Comparison of ENCODE assay signal across 8 mouse cellular contexts in the genomic region with DNA sequence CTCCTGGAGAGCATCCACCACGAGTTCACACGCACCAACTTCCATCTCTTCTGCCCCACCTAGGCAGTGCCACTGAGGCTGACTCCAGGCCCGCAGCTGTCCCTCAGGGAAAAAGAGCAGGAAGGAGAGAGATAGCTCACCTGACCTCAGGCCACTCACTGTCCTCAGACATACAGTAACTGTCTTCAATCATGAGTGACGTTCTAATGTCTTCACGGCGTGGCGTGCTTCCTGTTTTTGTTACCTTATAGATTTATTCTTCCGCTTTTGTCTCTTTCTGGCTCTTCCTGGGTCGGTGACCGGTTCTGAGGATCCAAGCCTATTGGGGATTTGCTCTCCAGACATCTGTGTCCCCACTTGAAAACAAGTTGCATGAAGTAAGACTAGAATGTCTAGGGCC. TPM values are rescaled to one million over a fixed set of nuclear protein-coding genes. Genes with fewer than 3 reads are reported as not detected.
A peak's percentile ranks its signal among the peaks of the same experiment; 100 is the strongest.
DNase-seq lines count a peak whose midpoint lies in the region; ATAC-seq and TF ChIP-seq lines count a peak whose summit lies in the region.

No protein-coding gene starts in this region.

- no peak overlapping the region for H3K9ac ChIP-seq in lung, postnatal 0 days (replicated peaks; ENCODE audit: low read depth)
- no peak overlapping the region for H3K9ac ChIP-seq in forebrain, embryonic 14.5 days (ENCODE audit: low read length)
- peak overlapping the region; percentile 52 for H3K9ac ChIP-seq in limb, embryonic 13.5 days

- no peaks in the 10 kb centered on the region for H3K27me3 ChIP-seq in lung, postnatal 0 days (replicated peaks; ENCODE audit: insufficient read depth, low read length)
- H3K27me3 ChIP-seq in forebrain, embryonic 14.5 days (replicated peaks; ENCODE audit: control insufficient read depth, insufficient read depth, low read length): 0 out of 2 replicates have a peak, but pooled peaks cover 6% of the 10 kb centered on the region
- peaks cover 41% of the 10 kb centered on the region for H3K27me3 ChIP-seq in limb, embryonic 13.5 days
- H3K27me3 ChIP-seq in small intestine, adult 2 months (ENCODE audit: control insufficient read depth, insufficient read depth, low read length): no peaks in the 10 kb centered on the region; the same call in 1 of the 2 replicates

- H3K27ac ChIP-seq in lung, postnatal 0 days (ENCODE audit: low read length): no peak overlapping the region
- no peak overlapping the region for H3K27ac ChIP-seq in forebrain, embryonic 14.5 days (ENCODE audit: low read depth, low read length)
- H3K27ac ChIP-seq in limb, embryonic 13.5 days: no peak overlapping the region
- H3K27ac ChIP-seq in small intestine, adult 2 months (ENCODE audit: insufficient read depth, low read depth, low read length): no peak overlapping the region

- no peak for DNase-seq in lung, postnatal 0 days (ENCODE audit: low spot score)
- no peak for DNase-seq in lung, adult 2 months
- DNase-seq in forebrain, embryonic 14.5 days (ENCODE audit: low spot score): no peak
- DNase-seq in ovary, postnatal 36 days (ENCODE audit: low spot score): no peak
- DNase-seq in thymus, adult 18-20 months: no peak
- DNase-seq in layer of hippocampus, postnatal 14 days (ENCODE audit: low spot score in 2 of 2): no peak

- no peak overlapping the region for H3K4me3 ChIP-seq in lung, postnatal 0 days (ENCODE audit: low read depth, low read length)
- H3K4me3 ChIP-seq in lung, adult 2 months (replicated peaks; ENCODE audit: extremely low read depth, low read depth, low read length): no peak overlapping the region
- H3K4me3 ChIP-seq in forebrain, embryonic 14.5 days (ENCODE audit: low read depth, low read length): peak overlapping the region; percentile 9; the same call in 1 of the 2 replicates
- peak overlapping the region; percentile 30 for H3K4me3 ChIP-seq in limb, embryonic 13.5 days
- H3K4me3 ChIP-seq in small intestine, adult 2 months (ENCODE audit: low read depth, low read length): 0 out of 2 replicates have a peak overlapping the region, but pooled peaks have one; percentile 5

- TF ChIP-seq CTCF in lung, postnatal 0 days (IDR thresholded peaks at IDR 0.05): no peak
- no peak for TF ChIP-seq CTCF in lung, adult 2 months (IDR thresholded peaks at IDR 0.05; ENCODE audit: insufficient read depth, low read length)
- TF ChIP-seq CTCF in small intestine, adult 2 months (IDR thresholded peaks at IDR 0.05; ENCODE audit: extremely low read depth, insufficient read length, insufficient replicate concordance, low read depth, low read length): no peak

- ATAC-seq in lung, postnatal 0 days: no peak
- ATAC-seq in forebrain, embryonic 14.5 days: no peak
- ATAC-seq in limb, embryonic 13.5 days (ENCODE audit: low FRiP score, low read depth): no peak

- no peaks in the 10 kb centered on the region for H3K36me3 ChIP-seq in lung, postnatal 0 days (ENCODE audit: insufficient read depth, low read length)
- H3K36me3 ChIP-seq in forebrain, embryonic 14.5 days (ENCODE audit: control insufficient read depth, insufficient read depth, low read length): no peaks in the 10 kb centered on the region
- no peaks in the 10 kb centered on the region for H3K36me3 ChIP-seq in limb, embryonic 13.5 days
- H3K36me3 ChIP-seq in small intestine, adult 2 months (ENCODE audit: control insufficient read depth, insufficient read depth, low read length): no peaks in the 10 kb centered on the region

- WGBS in lung, postnatal 0 days: 52% methylated on average over 10 of the region's 10 CpGs
- 48% methylated on average over 10 of the region's 10 CpGs for WGBS in lung, adult 2 months
- WGBS in forebrain, embryonic 14.5 days: 78% methylated on average over 10 of the region's 10 CpGs
- WGBS in limb, embryonic 13.5 days: 70% methylated on average over 10 of the region's 10 CpGs
- 69% methylated on average over 10 of the region's 10 CpGs for WGBS in small intestine, adult 2 months

- no peaks in the 10 kb centered on the region for H3K4me1 ChIP-seq in lung, postnatal 0 days (ENCODE audit: insufficient read depth, low read depth, low read length)
- peaks cover 7% of the 10 kb centered on the region for H3K4me1 ChIP-seq in lung, adult 2 months (ENCODE audit: control insufficient read depth, insufficient read depth, low read length)
- H3K4me1 ChIP-seq in forebrain, embryonic 14.5 days (ENCODE audit: control insufficient read depth, insufficient read depth, low read length): no peaks in the 10 kb centered on the region
- peaks cover 14% of the 10 kb centered on the region for H3K4me1 ChIP-seq in limb, embryonic 13.5 days
- peaks cover 3% of the 10 kb centered on the region; the same call in 1 of the 2 replicates for H3K4me1 ChIP-seq in small intestine, adult 2 months (ENCODE audit: control insufficient read depth, insufficient read depth, insufficient read length, low read length)

- no peak for TF ChIP-seq POLR2A in lung, adult 2 months (IDR thresholded peaks at IDR 0.05; ENCODE audit: borderline replicate concordance, extremely low read depth, low read depth, low read length)
- TF ChIP-seq POLR2A in small intestine, adult 2 months (IDR thresholded peaks at IDR 0.05; ENCODE audit: low read depth, low read length): no peak

- H3K9me3 ChIP-seq in lung, postnatal 0 days (ENCODE audit: low read length): no peaks in the 10 kb centered on the region
- H3K9me3 ChIP-seq in forebrain, embryonic 14.5 days (replicated peaks; ENCODE audit: control insufficient read depth, low read length): no peaks in the 10 kb centered on the region
- no peaks in the 10 kb centered on the region for H3K9me3 ChIP-seq in limb, embryonic 13.5 days

- TF ChIP-seq EP300 in lung, postnatal 0 days (IDR thresholded peaks at IDR 0.05): no peak

- peak overlapping the region; percentile 27; the same call in 1 of the 2 replicates for H3K4me2 ChIP-seq in lung, postnatal 0 days (replicated peaks; ENCODE audit: low read depth, low read length)
- H3K4me2 ChIP-seq in forebrain, embryonic 14.5 days (ENCODE audit: low read length): peak overlapping the region; percentile 34
- peak overlapping the region; percentile 59 for H3K4me2 ChIP-seq in limb, embryonic 13.5 days (replicated peaks)

RNA-seq across cellular contexts. Expression of a gene that starts 9.6 kb away (rescaled TPM):
- 71.4 and 81.2 TPM in 2 replicates for polyA plus RNA-seq in lung, postnatal 0 days (2015; fragmentation: Nextera tagmentation; extraction: Ambion mirVana)
- 78.0 and 80.1 TPM in 2 replicates for polyA plus RNA-seq in lung, adult 2 months (2012; rRNA removed)
- 0.08 and 0.10 TPM in 2 replicates for polyA plus RNA-seq in forebrain, embryonic 14.5 days (2014; fragmentation: Nextera tagmentation; extraction: Ambion mirVana)
- 192 and 200 TPM in 2 replicates for polyA plus RNA-seq in limb, embryonic 13.5 days (2015; fragmentation: Nextera tagmentation; extraction: Ambion mirVana)
- 0.49 and 2.7 TPM in 2 replicates for polyA plus RNA-seq in small intestine, adult 2 months (2012; rRNA removed)
- 10 to 100 TPM; 21.2 to 21.6 TPM for total RNA-seq in layer of hippocampus, postnatal 14 days (2021)

RNA-seq across cellular contexts. Expression of a gene that starts 11.6 kb away (rescaled TPM):
- 29.7 and 42.6 TPM in 2 replicates for polyA plus RNA-seq in lung, postnatal 0 days (2015; fragmentation: Nextera tagmentation; extraction: Ambion mirVana)
- 86.8 and 101 TPM in 2 replicates for polyA plus RNA-seq in lung, adult 2 months (2012; rRNA removed)
- polyA plus RNA-seq in forebrain, embryonic 14.5 days (2014; fragmentation: Nextera tagmentation; extraction: Ambion mirVana): 0.06 TPM in 1 of 2 replicates, not detected in the other
- 1.5 and 1.6 TPM in 2 replicates for polyA plus RNA-seq in limb, embryonic 13.5 days (2015; fragmentation: Nextera tagmentation; extraction: Ambion mirVana)
- 0.19 and 127 TPM in 2 replicates for polyA plus RNA-seq in small intestine, adult 2 months (2012; rRNA removed)
- total RNA-seq in layer of hippocampus, postnatal 14 days (2021): under 1 TPM; 0.41 to 0.91 TPM

RNA-seq across cellular contexts. Expression of a gene that starts 25.7 kb away (rescaled TPM):
- 79.5 and 106 TPM in 2 replicates for polyA plus RNA-seq in lung, postnatal 0 days (2015; fragmentation: Nextera tagmentation; extraction: Ambion mirVana)
- 64.8 and 662 TPM in 2 replicates for polyA plus RNA-seq in lung, adult 2 months (2012; rRNA removed)
- not detected in 2 replicates for polyA plus RNA-seq in forebrain, embryonic 14.5 days (2014; fragmentation: Nextera tagmentation; extraction: Ambion mirVana)
- polyA plus RNA-seq in limb, embryonic 13.5 days (2015; fragmentation: Nextera tagmentation; extraction: Ambion mirVana): 3.2 and 3.8 TPM in 2 replicates
- polyA plus RNA-seq in small intestine, adult 2 months (2012; rRNA removed): 16.0 and 22.3 TPM in 2 replicates
- 1 to 10 TPM; 1.2 to 2.0 TPM for total RNA-seq in layer of hippocampus, postnatal 14 days (2021)

RNA-seq across cellular contexts. Expression of a gene that starts 29.1 kb away (rescaled TPM):
- 217 and 289 TPM in 2 replicates for polyA plus RNA-seq in lung, postnatal 0 days (2015; fragmentation: Nextera tagmentation; extraction: Ambion mirVana)
- 75.1 and 91.1 TPM in 2 replicates for polyA plus RNA-seq in lung, adult 2 months (2012; rRNA removed)
- polyA plus RNA-seq in forebrain, embryonic 14.5 days (2014; fragmentation: Nextera tagmentation; extraction: Ambion mirVana): 3.9 and 4.2 TPM in 2 replicates
- 61.0 and 63.6 TPM in 2 replicates for polyA plus RNA-seq in limb, embryonic 13.5 days (2015; fragmentation: Nextera tagmentation; extraction: Ambion mirVana)
- polyA plus RNA-seq in small intestine, adult 2 months (2012; rRNA removed): 21.3 and 52.2 TPM in 2 replicates
- total RNA-seq in layer of hippocampus, postnatal 14 days (2021): 100 to 1,000 TPM; 117 to 137 TPM

RNA-seq across cellular contexts. Expression of a gene that starts 42.2 kb away (rescaled TPM):
- polyA plus RNA-seq in lung, postnatal 0 days (2015; fragmentation: Nextera tagmentation; extraction: Ambion mirVana): 63.5 and 66.2 TPM in 2 replicates
- polyA plus RNA-seq in lung, adult 2 months (2012; rRNA removed): 89.8 and 133 TPM in 2 replicates
- polyA plus RNA-seq in forebrain, embryonic 14.5 days (2014; fragmentation: Nextera tagmentation; extraction: Ambion mirVana): 76.3 and 86.6 TPM in 2 replicates
- polyA plus RNA-seq in limb, embryonic 13.5 days (2015; fragmentation: Nextera tagmentation; extraction: Ambion mirVana): 65.2 and 66.6 TPM in 2 replicates
- polyA plus RNA-seq in small intestine, adult 2 months (2012; rRNA removed): 187 and 276 TPM in 2 replicates
- 10 to 100 TPM; 39.1 to 44.7 TPM for total RNA-seq in layer of hippocampus, postnatal 14 days (2021)

Comparison
In these comparisons a context has a peak if more than half of its experiments do, and no peak if none do; other contexts are left out.
1. H3K4me3 ChIP-seq: peak in forebrain, embryonic 14.5 days (single experiment), limb, embryonic 13.5 days (single experiment) and small intestine, adult 2 months (single experiment); none in lung, postnatal 0 days (single experiment) and lung, adult 2 months (single experiment).
2. RNA of a gene that starts 9.6 kb away (polyA plus RNA-seq): 192 to 200 TPM in limb, embryonic 13.5 days, 78.0 to 80.1 TPM in lung, adult 2 months and 71.4 to 81.2 TPM in lung, postnatal 0 days; 0.49 to 2.7 TPM in small intestine, adult 2 months and 0.08 to 0.10 TPM in forebrain, embryonic 14.5 days; every median in the first group is over 10 times any median in the second.
3. Peak in every context shown above with its lines, with median percentiles within 50 percentile points of each other: H3K4me2 ChIP-seq.